Mouse (Mus musculus) limb, embryonic 11.5 days (tissue): ENCODE measurements around the gene Gm9821. TPM values are rescaled to one million over a fixed set of nuclear protein-coding genes. Genes with fewer than 3 reads are reported as not detected.

Experiments
- ATAC-seq: fragments of 200-750 bp; cut with Nextera tagmentation; 2 replicates; pipeline ENCODE4 v1.8.0; 2017; ENCODE audit warnings: low read depth; ENCODE audit not compliant: insufficient number of reproducible peaks, low FRiP score, low TSS enrichment
- DNase-seq: peaks from one replicate; pipeline ENCODE4 v3.0.0-alpha.2; 2015; ENCODE audit warnings: low spot score
- H3K27ac ChIP-seq: fragments of 300-500 bp; sonication (generic); replicated peaks from 2 replicates; pipeline ENCODE4 v1.5.1; 2014; ENCODE audit warnings: low read depth, mild to moderate bottlenecking, low read length
- H3K27me3 ChIP-seq: fragments of 300-500 bp; sonication (generic); 2 replicates; pipeline ENCODE4 v1.6.1; 2014; ENCODE audit warnings: mild to moderate bottlenecking, low read length, mixed read lengths; ENCODE audit not compliant: control insufficient read depth, insufficient read depth
- H3K36me3 ChIP-seq: fragments of 300-500 bp; sonication (generic); 2 replicates; pipeline ENCODE4 v1.6.1; 2014; ENCODE audit warnings: mild to moderate bottlenecking, low read length, moderate library complexity, mixed read lengths; ENCODE audit not compliant: control insufficient read depth, insufficient read depth
- H3K4me1 ChIP-seq: fragments of 300-500 bp; sonication (generic); 2 replicates; pipeline ENCODE4 v1.6.1; 2014; ENCODE audit warnings: low read length, mixed read lengths; ENCODE audit not compliant: control insufficient read depth, insufficient read depth
- H3K4me2 ChIP-seq: fragments of 300-500 bp; sonication (generic); 2 replicates; pipeline ENCODE4 v1.6.1; 2014; ENCODE audit warnings: low read depth, mild to moderate bottlenecking, moderate library complexity; ENCODE audit not compliant: severe bottlenecking
- H3K4me3 ChIP-seq: fragments of 300-500 bp; sonication (generic); 2 replicates; pipeline ENCODE4 v1.5.1; 2014; ENCODE audit warnings: low read depth, low read length
- H3K9ac ChIP-seq: fragments of 300-500 bp; sonication (generic); 2 replicates; pipeline ENCODE4 v1.6.1; 2014; ENCODE audit warnings: mild to moderate bottlenecking, low read length
- H3K9me3 ChIP-seq: fragments of 300-500 bp; sonication (generic); 2 replicates; pipeline ENCODE4 v1.6.1; 2016; ENCODE audit warnings: low read length; ENCODE audit not compliant: control insufficient read depth
- WGBS: fragments of 180-500 bp; shearing (Covaris S2); extraction: QIAGEN DNeasy Blood & Tissue Kit; methylation state at CpG from one replicate; pipeline ENCODE4 v1.1.7; 2014; 5-methylcytosine and 5-hydroxymethylcytosine counted together
- polyA plus RNA-seq: library from polyadenylated mRNA; unstranded; fragments of >200 nt; fragmentation: Nextera tagmentation; extraction: Ambion mirVana; gene quantifications from 2 replicates; pipeline ENCODE4 v1.2.1, GENCODE M21; 2014

The Gm9821 gene
- polyA plus RNA-seq, 1 experiment from 2014 or later = 0.32 TPM

DNA sequence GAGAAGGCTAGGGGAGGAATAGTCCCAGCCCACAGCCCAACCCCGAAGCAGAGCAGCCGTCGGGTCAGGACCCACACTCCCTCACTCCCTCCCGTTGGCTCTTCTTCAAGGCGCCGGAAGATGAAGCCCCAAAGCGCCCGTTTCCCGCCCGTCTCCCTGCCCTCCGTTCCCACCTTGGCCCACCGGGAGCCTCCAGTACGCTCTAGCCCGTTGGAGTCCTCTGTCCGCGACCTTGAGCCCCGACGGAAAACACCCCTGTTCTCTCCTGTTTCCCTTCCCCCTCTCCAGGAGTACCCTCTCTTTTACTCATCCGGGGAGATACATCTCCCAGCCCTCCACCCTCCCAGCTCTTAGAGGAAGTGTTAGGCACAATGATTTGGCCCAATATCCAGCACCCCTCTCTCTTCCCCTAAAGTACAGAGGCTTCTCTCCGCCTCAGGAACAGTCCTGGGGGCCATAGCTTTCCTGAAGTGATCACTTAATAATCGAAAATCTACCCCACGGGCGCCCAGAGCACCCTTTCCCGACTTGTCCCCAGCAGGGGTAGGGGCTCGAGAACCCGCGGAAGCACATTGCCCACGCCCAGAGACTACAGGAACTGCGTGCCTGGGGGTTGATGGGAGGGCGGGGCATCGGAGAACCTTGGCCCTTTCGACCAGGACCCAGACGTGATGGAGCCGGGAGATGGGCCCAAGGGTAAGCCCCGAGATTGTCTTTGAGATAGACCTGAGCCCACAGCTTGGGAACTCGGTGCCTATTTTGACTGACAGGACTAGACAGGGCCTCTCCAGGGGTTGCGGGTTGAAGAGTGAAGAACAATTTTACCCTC is 22.7 kb upstream of the Gm9821 start:
- 3% methylated on average over 37 of the region's 37 CpGs for WGBS
- peaks cover 36% of the 10 kb centered on the region for H3K27me3 ChIP-seq
- no peak overlapping the region for H3K27ac ChIP-seq

GRCm38 (mm10) chr2:91923415-91924337 is 21.8 kb upstream of the Gm9821 start:
- Histone ChIP-seq H3K9me3 (no peaks in the 10 kb centered on the region), H3K4me1 (peaks cover 12% of the 10 kb centered on the region; the same call in 1 of the 2 replicates), H3K27ac (no peak overlapping the region), H3K27me3 (peaks cover 36% of the 10 kb centered on the region), H3K9ac (no peak overlapping the region; the same call in 1 of the 2 replicates), H3K4me3 (peak overlapping the region; percentile 50), H3K36me3 (no peaks in the 10 kb centered on the region), H3K4me2 (peak overlapping the region; percentile 48)
- ATAC-seq (no peak), DNase-seq (peak; percentile 84)
- WGBS = 7% methylated on average over 54 of the region's 54 CpGs

More for the DNA sequence above, 22.7 kb upstream of the Gm9821 start:
- Histone ChIP-seq H3K36me3 (peaks cover 1% of the 10 kb centered on the region; the same call in 1 of the 2 replicates), H3K9ac (no peak overlapping the region), H3K4me3 (peak overlapping the region; percentile 50), H3K4me2 (peak overlapping the region; percentile 71), H3K4me1 (peaks cover 12% of the 10 kb centered on the region; the same call in 1 of the 2 replicates), H3K9me3 (no peaks in the 10 kb centered on the region)
- DNase-seq = no peak
- ATAC-seq = no peak

GRCm38 (mm10) chr2:91924726-91925125 is 20.8 kb upstream of the Gm9821 start:
- Histone ChIP-seq H3K27ac (no peak overlapping the region), H3K9me3 (no peaks in the 10 kb centered on the region), H3K36me3 (no peaks in the 10 kb centered on the region), H3K4me2 (no peak overlapping the region), H3K9ac (no peak overlapping the region), H3K4me3 (no peak overlapping the region), H3K27me3 (peaks cover 36% of the 10 kb centered on the region), H3K4me1 (peaks cover 12% of the 10 kb centered on the region; the same call in 1 of the 2 replicates)
- DNase-seq (no peak), ATAC-seq (no peak)
- 65% methylated on average over 1 of the region's 1 CpGs for WGBS

- H3K27ac ChIP-seq = no peak overlapping the region
- H3K4me1 ChIP-seq = peaks cover 12% of the 10 kb centered on the region; the same call in 1 of the 2 replicates
- no peaks in the 10 kb centered on the region for H3K9me3 ChIP-seq
- ATAC-seq (no peak), DNase-seq (no peak)
- H3K4me3 ChIP-seq = no peak overlapping the region
- H3K9ac ChIP-seq = no peak overlapping the region
- peaks cover 34% of the 10 kb centered on the region for H3K27me3 ChIP-seq
- H3K4me2 ChIP-seq = no peak overlapping the region
- 82% methylated on average over 15 of the region's 15 CpGs for WGBS
- no peaks in the 10 kb centered on the region for H3K36me3 ChIP-seq
Measured at GRCm38 (mm10) chr2:91925442-91925841, 20.1 kb upstream of the Gm9821 start.

GRCm38 (mm10) chr2:91926949-91927348 is 18.6 kb upstream of the Gm9821 start, which contains the start of gene Chrm4:
Chrm4 (plus strand) TSS chr2:91927249.
- 80% methylated on average over 3 of the region's 3 CpGs for WGBS
- Histone ChIP-seq H3K27me3 (peaks cover 23% of the 10 kb centered on the region), H3K4me3 (no peak within 1 kb of the TSS), H3K9ac (no peak within 1 kb of the TSS), H3K4me2 (peak within 1 kb of the TSS; percentile 5; the same call in 1 of the 2 replicates), H3K4me1 (peaks cover 12% of the 10 kb centered on the region; the same call in 1 of the 2 replicates), H3K27ac (no peak within 1 kb of the TSS), H3K9me3 (no peaks in the 10 kb centered on the region), H3K36me3 (no peaks in the 10 kb centered on the region)
- DNase-seq (no peak), ATAC-seq (no peak)

GRCm38 (mm10) chr2:91927826-91928533 is 17.5 kb upstream of the Gm9821 start:
- Histone ChIP-seq H3K27ac (no peak overlapping the region), H3K4me2 (peak overlapping the region; percentile 5; the same call in 1 of the 2 replicates), H3K4me3 (no peak overlapping the region), H3K27me3 (peaks cover 13% of the 10 kb centered on the region), H3K9me3 (no peaks in the 10 kb centered on the region), H3K9ac (no peak overlapping the region), H3K36me3 (no peaks in the 10 kb centered on the region), H3K4me1 (peaks cover 13% of the 10 kb centered on the region)
- no peak for ATAC-seq
- peak; percentile 91 for DNase-seq
- WGBS = 35% methylated on average over 34 of the region's 34 CpGs

- H3K9ac ChIP-seq = no peak overlapping the region
- H3K4me2 ChIP-seq = peak overlapping the region; percentile 7; the same call in 1 of the 2 replicates
- H3K36me3 ChIP-seq = no peaks in the 10 kb centered on the region
- DNase-seq (no peak), ATAC-seq (no peak)
- no peak overlapping the region for H3K27ac ChIP-seq
- WGBS = 68% methylated on average over 23 of the region's 23 CpGs
- no peaks in the 10 kb centered on the region for H3K9me3 ChIP-seq
- peaks cover 18% of the 10 kb centered on the region for H3K4me1 ChIP-seq
- H3K4me3 ChIP-seq = no peak overlapping the region
- peaks cover 5% of the 10 kb centered on the region for H3K27me3 ChIP-seq
Measured at GRCm38 (mm10) chr2:91928534-91929350, 16.8 kb upstream of the Gm9821 start.
